Mouse (Mus musculus) kidney, embryonic 15.5 days (tissue): ENCODE measurements around the gene Gosr2. TPM values are rescaled to one million over a fixed set of nuclear protein-coding genes. Genes with fewer than 3 reads are reported as not detected.
A peak's percentile ranks its signal among the peaks of the same experiment; 100 is the strongest.
"Not testable (repeated sequence)": the region's sequence is repeated elsewhere in the genome, so short reads cannot be mapped to it uniquely, and the experiment has no call there.

ENCODE experiments used
- ATAC-seq: fragments of 200-750 bp; cut with Nextera tagmentation; replicated peaks from 2 replicates; pipeline ENCODE4 v1.8.0; 2017; ENCODE audit warnings: moderate TSS enrichment; ENCODE audit not compliant: low FRiP score
- H3K27ac ChIP-seq: fragments of 300-500 bp; sonication (generic); 2 replicates; pipeline ENCODE4 v1.5.1; 2015; ENCODE audit warnings: mild to moderate bottlenecking, inconsistent platforms
- H3K27me3 ChIP-seq: fragments of 300-500 bp; sonication (generic); 2 replicates; pipeline ENCODE4 v1.6.1; 2015; ENCODE audit warnings: inconsistent platforms
- H3K36me3 ChIP-seq: fragments of 300-500 bp; sonication (generic); 2 replicates; pipeline ENCODE4 v1.6.1; 2015; ENCODE audit warnings: inconsistent platforms
- H3K4me1 ChIP-seq: fragments of 300-500 bp; sonication (generic); 2 replicates; pipeline ENCODE4 v1.6.1; 2015; ENCODE audit warnings: inconsistent platforms
- H3K4me2 ChIP-seq: fragments of 300-500 bp; sonication (generic); 2 replicates; pipeline ENCODE4 v1.6.1; 2015; ENCODE audit warnings: moderate library complexity, mild to moderate bottlenecking, inconsistent platforms
- H3K4me3 ChIP-seq: fragments of 300-500 bp; sonication (generic); replicated peaks from 2 replicates; pipeline ENCODE4 v1.5.1; 2015; ENCODE audit warnings: mild to moderate bottlenecking, inconsistent platforms
- H3K9ac ChIP-seq: fragments of 300-500 bp; sonication (generic); 2 replicates; pipeline ENCODE4 v1.6.1; 2015; ENCODE audit warnings: mild to moderate bottlenecking, inconsistent platforms
- H3K9me3 ChIP-seq: fragments of 300-500 bp; sonication (generic); replicated peaks from 2 replicates; pipeline ENCODE4 v1.6.1; 2016; ENCODE audit warnings: inconsistent platforms
- WGBS: fragments of 180-500 bp; shearing (Covaris S2); methylation state at CpG from one replicate; pipeline ENCODE4 v1.1.7; 2015; ENCODE audit warnings: mixed read lengths; 5-methylcytosine and 5-hydroxymethylcytosine counted together
- polyA plus RNA-seq: library from polyadenylated mRNA; unstranded; fragments of >200 nt; fragmentation: Nextera tagmentation; extraction: Ambion mirVana; gene quantifications from 2 replicates; pipeline ENCODE4 v1.2.1, GENCODE M21; 2015

Gene Gosr2
- polyA plus RNA-seq, 1 experiment from 2014 or later = 83.9 TPM

DNA sequence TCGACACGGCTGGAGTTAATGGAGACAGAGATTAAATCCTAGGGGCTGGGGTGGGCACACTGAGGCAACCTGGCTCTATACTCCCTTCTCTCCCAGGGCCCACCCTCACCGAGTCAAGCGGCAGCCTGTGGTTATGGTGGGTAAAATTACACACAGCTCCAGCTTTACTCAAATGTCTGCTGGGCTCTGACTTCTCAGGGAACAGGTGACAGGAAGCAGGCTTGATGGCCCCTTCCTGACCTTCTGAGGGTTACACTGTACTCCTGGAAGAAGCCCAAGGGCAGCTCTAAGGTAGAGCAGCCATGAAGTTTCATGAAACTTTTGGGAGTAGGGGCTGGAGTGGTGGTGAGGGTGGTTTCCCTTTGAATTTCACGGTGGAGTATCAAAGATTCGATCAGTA is 11.0 kb downstream of the Gosr2 start:
- no peak for ATAC-seq
- 74% methylated on average over 6 of the region's 6 CpGs for WGBS
- Histone ChIP-seq H3K27ac (peak overlapping the region; percentile 78), H3K36me3 (peaks cover 73% of the 10 kb centered on the region), H3K4me2 (0 out of 2 replicates have a peak overlapping the region, but pooled peaks have one; percentile 14), H3K9ac (no peak overlapping the region), H3K9me3 (no peaks in the 10 kb centered on the region), H3K27me3 (no peaks in the 10 kb centered on the region), H3K4me3 (no peak overlapping the region), H3K4me1 (peaks cover 17% of the 10 kb centered on the region)

DNA sequence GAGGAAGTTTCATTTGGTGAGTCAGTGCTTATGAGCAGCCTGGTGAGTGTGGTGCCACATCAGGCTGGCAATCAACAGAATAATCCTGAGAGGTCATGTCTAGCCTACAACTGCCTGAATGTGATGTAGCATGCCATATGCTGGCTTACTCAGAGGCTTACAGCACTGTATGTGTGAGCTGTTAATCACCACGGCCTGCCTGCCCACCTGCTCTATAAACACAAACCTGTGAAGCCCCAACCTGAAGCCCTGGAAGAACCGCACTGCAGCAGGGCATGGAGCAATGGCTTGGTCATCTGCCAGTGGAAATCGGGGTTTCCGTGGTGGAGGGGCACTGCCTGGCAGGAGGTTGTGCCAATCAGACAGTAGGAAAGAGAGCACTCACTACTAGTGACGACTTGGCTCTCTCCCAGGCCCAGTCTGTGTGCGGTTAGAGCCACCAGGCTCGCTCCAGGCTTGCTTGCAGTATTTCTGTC is 12.4 kb downstream of the Gosr2 start:
- H3K36me3 ChIP-seq = peaks cover 86% of the 10 kb centered on the region
- H3K4me3 ChIP-seq = no peak overlapping the region
- H3K27me3 ChIP-seq = no peaks in the 10 kb centered on the region
- H3K4me2 ChIP-seq = no peak overlapping the region
- 85% methylated on average over 7 of the region's 7 CpGs for WGBS
- no peak overlapping the region for H3K9ac ChIP-seq
- no peak overlapping the region for H3K27ac ChIP-seq
- peaks cover 14% of the 10 kb centered on the region for H3K4me1 ChIP-seq
- H3K9me3 ChIP-seq = no peaks in the 10 kb centered on the region
- no peak for ATAC-seq

DNA sequence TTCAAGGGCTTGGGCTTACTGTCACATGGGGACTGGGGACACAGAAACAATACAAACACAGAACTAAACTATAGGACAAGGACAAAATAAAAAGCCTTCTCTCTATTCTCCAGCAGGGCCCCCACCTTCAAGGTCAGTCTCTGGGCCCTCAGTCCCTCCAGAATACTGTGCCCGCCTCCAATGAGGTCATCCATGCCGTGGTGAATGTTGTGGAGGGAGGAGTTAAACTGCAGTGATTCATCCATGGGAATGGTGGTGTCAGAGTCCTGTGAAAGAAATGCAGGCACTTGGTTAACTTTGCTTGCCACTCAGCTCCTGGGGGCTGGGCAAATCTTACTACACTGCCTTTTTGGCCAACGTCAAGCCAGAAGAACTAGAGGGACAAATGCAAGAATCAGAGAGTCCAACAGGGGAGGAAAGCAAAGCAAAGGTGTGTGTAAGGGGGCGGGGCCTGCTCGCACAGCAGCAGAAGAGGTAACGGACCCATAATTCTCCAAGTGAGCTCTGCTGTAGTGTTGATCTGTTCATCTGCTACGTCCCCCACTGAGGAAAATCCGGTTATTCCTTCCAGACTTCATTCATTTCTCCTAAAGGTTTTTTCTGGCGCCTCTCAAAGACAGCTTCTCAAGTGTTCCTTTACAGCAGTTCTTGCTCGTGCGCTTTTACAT is 13.9 kb downstream of the Gosr2 start:
- Histone ChIP-seq H3K9ac (no peak overlapping the region), H3K4me2 (no peak overlapping the region), H3K9me3 (no peaks in the 10 kb centered on the region), H3K27me3 (no peaks in the 10 kb centered on the region), H3K36me3 (peaks cover 96% of the 10 kb centered on the region), H3K4me1 (no peaks in the 10 kb centered on the region), H3K27ac (no peak overlapping the region), H3K4me3 (no peak overlapping the region)
- 80% methylated on average over 11 of the region's 11 CpGs for WGBS
- no peak for ATAC-seq

GRCm38 (mm10) chr11:103677042-103677441 is 20.7 kb downstream of the Gosr2 start:
- 47% methylated on average over 2 of the region's 2 CpGs for WGBS
- not testable (repeated sequence) for H3K9me3 ChIP-seq, H3K4me1 ChIP-seq, H3K9ac ChIP-seq, H3K4me2 ChIP-seq, ATAC-seq, H3K27me3 ChIP-seq, H3K4me3 ChIP-seq, H3K27ac ChIP-seq
- peaks cover 61% of the 10 kb centered on the region for H3K36me3 ChIP-seq

DNA sequence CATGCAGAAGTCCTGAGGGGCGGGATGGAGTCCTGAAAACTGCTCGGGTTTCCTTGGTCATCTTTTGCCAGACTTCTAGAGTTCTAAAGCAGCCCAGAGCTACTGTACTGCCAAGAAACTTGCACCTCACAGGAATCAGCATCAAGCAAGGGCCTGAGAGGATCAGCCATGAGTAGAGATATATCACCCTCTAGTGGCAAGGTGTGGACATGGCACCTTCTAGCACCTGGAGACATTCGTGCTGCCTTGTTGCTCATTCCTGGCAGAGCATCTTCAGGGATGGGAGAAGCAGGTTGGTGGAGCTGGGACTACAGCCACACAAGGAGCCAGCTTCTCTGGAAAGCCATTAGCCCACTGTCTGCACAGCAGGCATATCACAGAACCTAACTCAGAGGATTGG is 22.1 kb downstream of the Gosr2 start:
- no peak overlapping the region for H3K9ac ChIP-seq
- no peak overlapping the region for H3K4me3 ChIP-seq
- no peak overlapping the region for H3K27ac ChIP-seq
- no peaks in the 10 kb centered on the region for H3K27me3 ChIP-seq
- no peak overlapping the region for H3K4me2 ChIP-seq
- peaks cover 46% of the 10 kb centered on the region for H3K36me3 ChIP-seq
- no peak for ATAC-seq
- H3K4me1 ChIP-seq = no peaks in the 10 kb centered on the region
- H3K9me3 ChIP-seq = no peaks in the 10 kb centered on the region
- 45% methylated on average over 3 of the region's 3 CpGs for WGBS

DNA sequence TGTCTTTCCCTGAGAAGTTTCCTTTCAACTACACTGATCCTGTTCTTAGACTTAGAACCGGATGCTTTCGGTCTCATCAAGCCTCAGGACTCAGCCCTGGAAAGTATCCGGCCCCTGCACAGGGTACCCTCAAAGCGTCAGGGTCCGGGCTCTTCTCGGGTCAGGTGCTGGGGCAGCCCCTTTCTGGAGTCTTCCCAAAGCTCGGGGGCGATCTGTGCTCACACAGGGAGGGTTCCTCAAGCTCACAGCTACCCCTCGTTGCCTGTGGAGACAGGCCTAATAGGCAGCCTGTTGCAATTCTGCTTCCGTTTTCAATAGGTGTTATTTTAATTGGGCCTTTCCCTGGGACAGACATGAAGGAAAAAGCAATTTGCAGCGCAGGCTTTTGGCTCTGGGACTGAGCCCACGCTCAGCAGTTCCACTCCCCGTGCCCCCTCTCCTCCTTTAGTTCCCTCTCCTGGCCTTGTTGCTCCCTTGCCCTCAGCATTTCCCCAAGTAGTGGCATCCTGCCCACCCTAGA is 30.7 kb downstream of the Gosr2 start:
- Histone ChIP-seq H3K4me2 (no peak overlapping the region), H3K4me1 (0 out of 2 replicates have a peak, but pooled peaks cover 2% of the 10 kb centered on the region), H3K9me3 (no peaks in the 10 kb centered on the region), H3K4me3 (no peak overlapping the region), H3K9ac (no peak overlapping the region), H3K36me3 (no peaks in the 10 kb centered on the region), H3K27me3 (peaks cover 22% of the 10 kb centered on the region; the same call in 1 of the 2 replicates), H3K27ac (no peak overlapping the region)
- WGBS = 62% methylated on average over 13 of the region's 13 CpGs
- no peak for ATAC-seq

- ATAC-seq = no peak
- Histone ChIP-seq H3K27ac (no peak overlapping the region), H3K4me3 (no peak overlapping the region), H3K4me1 (0 out of 2 replicates have a peak, but pooled peaks cover 2% of the 10 kb centered on the region), H3K4me2 (no peak overlapping the region), H3K9me3 (no peaks in the 10 kb centered on the region), H3K9ac (no peak overlapping the region), H3K36me3 (no peaks in the 10 kb centered on the region), H3K27me3 (peaks cover 22% of the 10 kb centered on the region; the same call in 1 of the 2 replicates)
- 42% methylated on average over 10 of the region's 10 CpGs for WGBS
Measured at GRCm38 (mm10) chr11:103666181-103666906, 31.4 kb downstream of the Gosr2 start.

DNA sequence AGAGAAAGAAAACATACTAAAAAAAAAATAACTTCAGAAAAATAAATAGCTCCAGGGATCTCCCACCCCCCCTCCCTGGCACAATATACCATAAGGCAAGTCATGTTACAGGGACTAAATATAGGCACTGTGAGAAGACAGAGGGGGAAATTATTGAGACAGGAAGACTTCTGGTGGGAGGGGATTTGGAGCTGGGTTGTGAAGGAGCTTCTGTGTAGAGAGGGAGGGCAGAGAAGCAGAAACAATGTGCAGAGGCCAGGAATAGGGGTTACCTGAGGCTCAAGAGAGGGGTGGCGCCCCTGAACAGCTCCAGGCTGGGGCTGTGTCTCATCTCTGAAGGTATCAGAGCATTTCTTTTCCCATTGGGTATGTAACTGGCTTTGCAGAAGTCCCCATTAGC is 32.0 kb downstream of the Gosr2 start:
- Histone ChIP-seq H3K4me1 (0 out of 2 replicates have a peak, but pooled peaks cover 2% of the 10 kb centered on the region), H3K9me3 (no peaks in the 10 kb centered on the region), H3K4me3 (no peak overlapping the region), H3K27me3 (peaks cover 22% of the 10 kb centered on the region; the same call in 1 of the 2 replicates), H3K36me3 (no peaks in the 10 kb centered on the region), H3K4me2 (no peak overlapping the region), H3K27ac (no peak overlapping the region), H3K9ac (no peak overlapping the region)
- WGBS = 58% methylated on average over 1 of the region's 1 CpGs
- no peak for ATAC-seq

- 0 out of 2 replicates have a peak, but pooled peaks cover 2% of the 10 kb centered on the region for H3K4me1 ChIP-seq
- H3K27ac ChIP-seq = no peak overlapping the region
- no peak overlapping the region for H3K4me3 ChIP-seq
- no peak overlapping the region for H3K9ac ChIP-seq
- no peak overlapping the region for H3K4me2 ChIP-seq
- H3K36me3 ChIP-seq = no peaks in the 10 kb centered on the region
- WGBS = 86% methylated on average over 8 of the region's 8 CpGs
- peaks cover 22% of the 10 kb centered on the region; the same call in 1 of the 2 replicates for H3K27me3 ChIP-seq
- no peaks in the 10 kb centered on the region for H3K9me3 ChIP-seq
- no peak for ATAC-seq
Measured at GRCm38 (mm10) chr11:103663119-103663518, 34.6 kb downstream of the Gosr2 start.

DNA sequence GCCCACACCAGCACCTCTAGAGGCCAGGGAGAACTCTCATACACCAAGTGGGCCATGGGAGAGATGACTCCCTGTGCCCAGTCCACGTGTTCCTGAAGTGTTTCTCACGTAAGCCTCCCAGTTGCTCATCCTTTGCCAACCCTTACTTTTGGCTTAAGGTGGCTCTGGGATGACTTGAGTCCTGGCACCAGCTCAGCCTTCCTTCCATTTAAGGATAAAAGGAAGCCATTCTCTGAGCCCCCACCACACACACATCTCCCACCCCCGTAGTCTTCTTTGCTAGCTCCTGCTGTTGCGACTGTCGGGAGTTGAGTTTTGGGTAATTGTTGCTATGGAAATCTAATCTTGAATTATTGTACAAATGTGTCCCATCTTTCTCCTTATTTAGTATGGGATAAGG is 35.2 kb downstream of the Gosr2 start:
- ATAC-seq = no peak
- Histone ChIP-seq H3K36me3 (no peaks in the 10 kb centered on the region), H3K4me3 (no peak overlapping the region), H3K9me3 (no peaks in the 10 kb centered on the region), H3K4me1 (0 out of 2 replicates have a peak, but pooled peaks cover 2% of the 10 kb centered on the region), H3K27me3 (peaks cover 24% of the 10 kb centered on the region), H3K9ac (no peak overlapping the region), H3K4me2 (no peak overlapping the region), H3K27ac (no peak overlapping the region)
- WGBS = 80% methylated on average over 5 of the region's 5 CpGs

GRCm38 (mm10) chr11:103661863-103662262 is 35.8 kb downstream of the Gosr2 start:
- no peak overlapping the region for H3K4me2 ChIP-seq
- peaks cover 22% of the 10 kb centered on the region for H3K27me3 ChIP-seq
- no peaks in the 10 kb centered on the region for H3K36me3 ChIP-seq
- H3K9me3 ChIP-seq = no peaks in the 10 kb centered on the region
- no peak for ATAC-seq
- H3K27ac ChIP-seq = no peak overlapping the region
- H3K9ac ChIP-seq = no peak overlapping the region
- no peak overlapping the region for H3K4me3 ChIP-seq
- H3K4me1 ChIP-seq = 0 out of 2 replicates have a peak, but pooled peaks cover 2% of the 10 kb centered on the region
- 57% methylated on average over 4 of the region's 4 CpGs for WGBS

- no peaks in the 10 kb centered on the region for H3K4me1 ChIP-seq
- no peak overlapping the region for H3K9ac ChIP-seq
- H3K36me3 ChIP-seq = no peaks in the 10 kb centered on the region
- H3K4me3 ChIP-seq = no peak overlapping the region
- H3K4me2 ChIP-seq = no peak overlapping the region
- H3K27ac ChIP-seq = no peak overlapping the region
- H3K9me3 ChIP-seq = no peaks in the 10 kb centered on the region
- no peak for ATAC-seq
- 91% methylated on average over 7 of the region's 7 CpGs for WGBS
- peaks cover 46% of the 10 kb centered on the region for H3K27me3 ChIP-seq
Measured at GRCm38 (mm10) chr11:103658189-103658588, 39.5 kb downstream of the Gosr2 start.
